Mouse (Mus musculus): ENCODE results near the gene Olfr371. TPM values are rescaled to one million over a fixed set of nuclear protein-coding genes. Genes with fewer than 3 reads are reported as not detected.

Olfr371 gene
- polyA plus RNA-seq (2016; fragmentation: Nextera tagmentation; extraction: Ambion mirVana) = not detected in 2 replicates

GRCm38 (mm10) chr8:85225688-85226087 is at the start of gene Olfr371:
Gene Olfr371 (plus strand): TSS chr8:85225988.
- Histone ChIP-seq H3K9me3 (no peaks in the 10 kb centered on the region), H3K9ac (no peak within 1 kb of the TSS), H3K27me3 (no peaks in the 10 kb centered on the region), H3K27ac (no peak within 1 kb of the TSS), H3K4me3 (no peak within 1 kb of the TSS), H3K36me3 (no peaks in the 10 kb centered on the region), H3K4me1 (no peaks in the 10 kb centered on the region), H3K4me2 (replicated peaks) (no peak within 1 kb of the TSS)
- no peak for ATAC-seq (ENCODE audit: insufficient number of reproducible peaks, insufficient read depth, low FRiP score, low TSS enrichment)
- WGBS = 29% methylated on average over 1 of the region's 1 CpGs

GRCm38 (mm10) chr8:85192346-85192745 is 33.4 kb upstream of the Olfr371 start:
- no peaks in the 10 kb centered on the region for H3K4me1 ChIP-seq
- no peak for ATAC-seq (ENCODE audit: insufficient number of reproducible peaks, insufficient read depth, low FRiP score, low TSS enrichment)
- peaks cover 4% of the 10 kb centered on the region; the same call in 1 of the 2 replicates for H3K9me3 ChIP-seq
- H3K4me3 ChIP-seq = no peak overlapping the region
- no peak overlapping the region for H3K27ac ChIP-seq
- no peaks in the 10 kb centered on the region for H3K36me3 ChIP-seq
- 72% methylated on average over 1 of the region's 1 CpGs for WGBS
- H3K4me2 ChIP-seq (replicated peaks) = no peak overlapping the region
- H3K27me3 ChIP-seq = no peaks in the 10 kb centered on the region
- H3K9ac ChIP-seq = no peak overlapping the region

GRCm38 (mm10) chr8:85220220-85220619 is 5.6 kb upstream of the Olfr371 start:
- ATAC-seq (ENCODE audit: insufficient number of reproducible peaks, insufficient read depth, low FRiP score, low TSS enrichment) = no peak
- Histone ChIP-seq H3K9me3 (no peaks in the 10 kb centered on the region), H3K9ac (no peak overlapping the region), H3K4me3 (no peak overlapping the region), H3K4me2 (replicated peaks) (no peak overlapping the region), H3K27me3 (no peaks in the 10 kb centered on the region), H3K27ac (no peak overlapping the region), H3K4me1 (no peaks in the 10 kb centered on the region), H3K36me3 (no peaks in the 10 kb centered on the region)
- 77% methylated on average over 4 of the region's 4 CpGs for WGBS

- Histone ChIP-seq H3K9me3 (no peaks in the 10 kb centered on the region), H3K4me3 (no peak overlapping the region), H3K4me2 (replicated peaks) (no peak overlapping the region), H3K27me3 (no peaks in the 10 kb centered on the region), H3K27ac (no peak overlapping the region), H3K9ac (no peak overlapping the region), H3K36me3 (no peaks in the 10 kb centered on the region), H3K4me1 (no peaks in the 10 kb centered on the region)
- no peak for ATAC-seq (ENCODE audit: insufficient number of reproducible peaks, insufficient read depth, low FRiP score, low TSS enrichment)
- 33% methylated on average over 6 of the region's 6 CpGs for WGBS
These were observed 4.8 kb upstream of the Olfr371 start for GRCm38 (mm10) chr8:85220992-85221391.

- 72% methylated on average over 1 of the region's 1 CpGs for WGBS
- H3K27me3 ChIP-seq = no peaks in the 10 kb centered on the region
- no peaks in the 10 kb centered on the region for H3K4me1 ChIP-seq
- H3K27ac ChIP-seq = no peak overlapping the region
- no peaks in the 10 kb centered on the region for H3K9me3 ChIP-seq
- ATAC-seq (ENCODE audit: insufficient number of reproducible peaks, insufficient read depth, low FRiP score, low TSS enrichment) = no peak
- no peak overlapping the region for H3K9ac ChIP-seq
- no peak overlapping the region for H3K4me2 ChIP-seq (replicated peaks)
- H3K36me3 ChIP-seq = no peaks in the 10 kb centered on the region
- H3K4me3 ChIP-seq = no peak overlapping the region
These were observed 1.5 kb downstream of the Olfr371 start for GRCm38 (mm10) chr8:85227297-85227696.

Other genes starting within 250 kb of the Olfr371 start
- 8.0 and 9.0 TPM in 2 replicates for gene Junb, start 247.3 kb upstream of the Olfr371 start, polyA plus RNA-seq (2016; fragmentation: Nextera tagmentation; extraction: Ambion mirVana)
- gene Hook2, start 235.4 kb upstream of the Olfr371 start, polyA plus RNA-seq (2016; fragmentation: Nextera tagmentation; extraction: Ambion mirVana) = 20.6 TPM in 2 replicates
- 0.08 TPM in 1 of 2 replicates, not detected in the other for gene Best2, start 211.5 kb upstream of the Olfr371 start, polyA plus RNA-seq (2016; fragmentation: Nextera tagmentation; extraction: Ambion mirVana)
- gene Asna1, start 200.7 kb upstream of the Olfr371 start, polyA plus RNA-seq (2016; fragmentation: Nextera tagmentation; extraction: Ambion mirVana) = 125 and 132 TPM in 2 replicates
- 160 and 176 TPM in 2 replicates for gene Trir, start 199.2 kb upstream of the Olfr371 start, polyA plus RNA-seq (2016; fragmentation: Nextera tagmentation; extraction: Ambion mirVana)
- gene Tnpo2, start 189.1 kb upstream of the Olfr371 start, polyA plus RNA-seq (2016; fragmentation: Nextera tagmentation; extraction: Ambion mirVana) = 31.7 and 33.3 TPM in 2 replicates
- 32.8 and 35.8 TPM in 2 replicates for gene Fbxw9, start 165.9 kb upstream of the Olfr371 start, polyA plus RNA-seq (2016; fragmentation: Nextera tagmentation; extraction: Ambion mirVana)
- gene Gm5741, start 158.0 kb upstream of the Olfr371 start, polyA plus RNA-seq (2016; fragmentation: Nextera tagmentation; extraction: Ambion mirVana) = 0.90 TPM in 1 of 2 replicates, not detected in the other
- 66.8 and 67.9 TPM in 2 replicates for gene Dhps, start 154.2 kb upstream of the Olfr371 start, polyA plus RNA-seq (2016; fragmentation: Nextera tagmentation; extraction: Ambion mirVana)
- gene Wdr83os, start 145.2 kb upstream of the Olfr371 start, polyA plus RNA-seq (2016; fragmentation: Nextera tagmentation; extraction: Ambion mirVana) = 118 and 128 TPM in 2 replicates
- gene Wdr83, start 144.7 kb upstream of the Olfr371 start, polyA plus RNA-seq (2016; fragmentation: Nextera tagmentation; extraction: Ambion mirVana) = 48.9 and 49.1 TPM in 2 replicates
- gene Man2b1, start 142.7 kb upstream of the Olfr371 start, polyA plus RNA-seq (2016; fragmentation: Nextera tagmentation; extraction: Ambion mirVana) = 25.9 and 27.6 TPM in 2 replicates
- 2.3 and 3.2 TPM in 2 replicates for gene Zfp791, start 102.9 kb upstream of the Olfr371 start, polyA plus RNA-seq (2016; fragmentation: Nextera tagmentation; extraction: Ambion mirVana)
- gene Cks1brt, start 74.1 kb upstream of the Olfr371 start, polyA plus RNA-seq (2016; fragmentation: Nextera tagmentation; extraction: Ambion mirVana) = not detected in 2 replicates
- 118 and 124 TPM in 2 replicates for gene Orc6, start 73.6 kb downstream of the Olfr371 start, polyA plus RNA-seq (2016; fragmentation: Nextera tagmentation; extraction: Ambion mirVana)
- gene Vps35, start 73.8 kb downstream of the Olfr371 start, polyA plus RNA-seq (2016; fragmentation: Nextera tagmentation; extraction: Ambion mirVana) = 141 and 150 TPM in 2 replicates
- 1.9 and 2.9 TPM in 2 replicates for gene Mylk3, start 160.4 kb downstream of the Olfr371 start, polyA plus RNA-seq (2016; fragmentation: Nextera tagmentation; extraction: Ambion mirVana)
- 50.5 and 51.2 TPM in 2 replicates for gene 4921524J17Rik, start 206.8 kb downstream of the Olfr371 start, polyA plus RNA-seq (2016; fragmentation: Nextera tagmentation; extraction: Ambion mirVana)